Mouse (Mus musculus) heart, embryonic 16.5 days (tissue): ENCODE measurements around the gene Asic4. TPM values are rescaled to one million over a fixed set of nuclear protein-coding genes. Genes with fewer than 3 reads are reported as not detected.

ENCODE experiments used
- ATAC-seq: fragments of 200-750 bp; cut with Nextera tagmentation; replicated peaks from 2 replicates; pipeline ENCODE4 v1.8.0; 2017; ENCODE audit warnings: moderate number of reproducible peaks; ENCODE audit not compliant: insufficient read depth, low FRiP score; ENCODE audit errors: extremely low read depth
- H3K27ac ChIP-seq: fragments of 300-500 bp; sonication (generic); 2 replicates; pipeline ENCODE4 v1.5.1; 2014; ENCODE audit warnings: mild to moderate bottlenecking, low read length, control low read depth, moderate library complexity
- H3K27me3 ChIP-seq: fragments of 300-500 bp; sonication (generic); 2 replicates; pipeline ENCODE4 v1.6.1; 2014; ENCODE audit warnings: low read length, mixed read lengths; ENCODE audit not compliant: control insufficient read depth, insufficient read depth
- H3K36me3 ChIP-seq: fragments of 300-500 bp; sonication (generic); 2 replicates; pipeline ENCODE4 v1.6.1; 2014; ENCODE audit not compliant: control insufficient read depth, insufficient read depth
- H3K4me1 ChIP-seq: fragments of 300-500 bp; sonication (generic); 2 replicates; pipeline ENCODE4 v1.6.1; 2014; ENCODE audit warnings: low read length, mixed read lengths; ENCODE audit not compliant: control insufficient read depth, insufficient read depth
- H3K4me2 ChIP-seq: fragments of 300-500 bp; sonication (generic); 2 replicates; pipeline ENCODE4 v1.6.1; 2014; ENCODE audit warnings: low read depth, mild to moderate bottlenecking, control low read depth, low read length
- H3K4me3 ChIP-seq: fragments of 300-500 bp; sonication (generic); 2 replicates; pipeline ENCODE4 v1.5.1; 2014; ENCODE audit warnings: mild to moderate bottlenecking, control low read depth, low read length
- H3K9ac ChIP-seq: fragments of 300-500 bp; sonication (generic); 2 replicates; pipeline ENCODE4 v1.6.1; 2014; ENCODE audit warnings: low read length, control low read depth
- H3K9me3 ChIP-seq: fragments of 300-500 bp; sonication (generic); replicated peaks from 2 replicates; pipeline ENCODE4 v1.6.1; 2016; ENCODE audit warnings: low read length; ENCODE audit not compliant: control insufficient read depth
- WGBS: fragments of 180-500 bp; shearing (Covaris S2); extraction: QIAGEN DNeasy Blood & Tissue Kit; methylation state at CpG from one replicate; pipeline ENCODE4 v1.1.7; 2014; 5-methylcytosine and 5-hydroxymethylcytosine counted together
- polyA plus RNA-seq: library from polyadenylated mRNA; unstranded; fragments of >200 nt; fragmentation: Nextera tagmentation; extraction: Ambion mirVana; gene quantifications from 2 replicates; pipeline ENCODE4 v1.2.1, GENCODE M21; 2015

Gene Asic4
- polyA plus RNA-seq, 1 experiment from 2014 or later = 0.08 TPM

- Histone ChIP-seq H3K9ac (no peak overlapping the region; the same call in 1 of the 2 replicates), H3K27me3 (peaks cover 59% of the 10 kb centered on the region), H3K4me2 (peak overlapping the region; percentile 70), H3K9me3 (no peaks in the 10 kb centered on the region), H3K27ac (no peak overlapping the region), H3K36me3 (peaks cover 29% of the 10 kb centered on the region), H3K4me1 (peaks cover 8% of the 10 kb centered on the region; the same call in 1 of the 2 replicates), H3K4me3 (peak overlapping the region; percentile 47)
- no peak for ATAC-seq
- 34% methylated on average over 13 of the region's 13 CpGs for WGBS
Observed at GRCm38 (mm10) chr1:75487040-75487404, 36.8 kb downstream of the Asic4 start.

- peaks cover 54% of the 10 kb centered on the region for H3K27me3 ChIP-seq
- H3K4me2 ChIP-seq = peak overlapping the region; percentile 70
- 8% methylated on average over 62 of the region's 62 CpGs for WGBS
- H3K4me3 ChIP-seq = peak overlapping the region; percentile 47
- peaks cover 8% of the 10 kb centered on the region; the same call in 1 of the 2 replicates for H3K4me1 ChIP-seq
- peaks cover 33% of the 10 kb centered on the region for H3K36me3 ChIP-seq
- H3K27ac ChIP-seq = no peak overlapping the region
- no peaks in the 10 kb centered on the region for H3K9me3 ChIP-seq
- ATAC-seq = peak; percentile 55
- H3K9ac ChIP-seq = no peak overlapping the region; the same call in 1 of the 2 replicates
Observed at GRCm38 (mm10) chr1:75487405-75488161, 37.3 kb downstream of the Asic4 start.

GRCm38 (mm10) chr1:75490785-75491551 is 40.7 kb downstream of the Asic4 start:
- ATAC-seq = no peak
- Histone ChIP-seq H3K4me3 (no peak overlapping the region), H3K36me3 (peaks cover 49% of the 10 kb centered on the region), H3K9ac (no peak overlapping the region), H3K4me2 (no peak overlapping the region), H3K4me1 (peaks cover 8% of the 10 kb centered on the region; the same call in 1 of the 2 replicates), H3K27ac (no peak overlapping the region), H3K9me3 (no peaks in the 10 kb centered on the region), H3K27me3 (peaks cover 27% of the 10 kb centered on the region)
- WGBS = 79% methylated on average over 34 of the region's 34 CpGs

- ATAC-seq = no peak
- H3K27ac ChIP-seq = no peak overlapping the region
- H3K36me3 ChIP-seq = peaks cover 65% of the 10 kb centered on the region
- H3K9ac ChIP-seq = no peak overlapping the region
- H3K27me3 ChIP-seq = peaks cover 18% of the 10 kb centered on the region
- WGBS = 65% methylated on average over 24 of the region's 24 CpGs
- H3K4me3 ChIP-seq = no peak overlapping the region
- no peaks in the 10 kb centered on the region for H3K9me3 ChIP-seq
- H3K4me1 ChIP-seq = peaks cover 5% of the 10 kb centered on the region; the same call in 1 of the 2 replicates
- H3K4me2 ChIP-seq = no peak overlapping the region
Observed at GRCm38 (mm10) chr1:75492579-75493170, 42.4 kb downstream of the Asic4 start.

GRCm38 (mm10) chr1:75494878-75495548 is 44.8 kb downstream of the Asic4 start:
- no peak overlapping the region for H3K4me2 ChIP-seq
- peaks cover 1% of the 10 kb centered on the region; the same call in 1 of the 2 replicates for H3K27me3 ChIP-seq
- no peaks in the 10 kb centered on the region for H3K9me3 ChIP-seq
- no peaks in the 10 kb centered on the region for H3K4me1 ChIP-seq
- no peak overlapping the region for H3K9ac ChIP-seq
- no peak overlapping the region for H3K4me3 ChIP-seq
- no peak overlapping the region for H3K27ac ChIP-seq
- H3K36me3 ChIP-seq = peaks cover 78% of the 10 kb centered on the region
- WGBS = 65% methylated on average over 12 of the region's 12 CpGs
- no peak for ATAC-seq

GRCm38 (mm10) chr1:75498897-75499296 is 48.7 kb downstream of the Asic4 start:
- WGBS = 85% methylated on average over 4 of the region's 4 CpGs
- H3K36me3 ChIP-seq = peaks cover 68% of the 10 kb centered on the region
- H3K4me1 ChIP-seq = peaks cover 11% of the 10 kb centered on the region
- no peaks in the 10 kb centered on the region for H3K27me3 ChIP-seq
- no peak overlapping the region for H3K27ac ChIP-seq
- H3K4me3 ChIP-seq = no peak overlapping the region
- H3K4me2 ChIP-seq = no peak overlapping the region
- ATAC-seq = no peak
- H3K9ac ChIP-seq = no peak overlapping the region
- H3K9me3 ChIP-seq = no peaks in the 10 kb centered on the region

GRCm38 (mm10) chr1:75499441-75499840 is 49.2 kb downstream of the Asic4 start:
- Histone ChIP-seq H3K9ac (no peak overlapping the region), H3K4me3 (no peak overlapping the region), H3K36me3 (peaks cover 68% of the 10 kb centered on the region), H3K27me3 (no peaks in the 10 kb centered on the region), H3K4me1 (peaks cover 16% of the 10 kb centered on the region), H3K27ac (no peak overlapping the region), H3K4me2 (no peak overlapping the region), H3K9me3 (no peaks in the 10 kb centered on the region)
- 79% methylated on average over 7 of the region's 7 CpGs for WGBS
- no peak for ATAC-seq

GRCm38 (mm10) chr1:75501905-75502304 is 51.7 kb downstream of the Asic4 start:
- peaks cover 51% of the 10 kb centered on the region for H3K36me3 ChIP-seq
- ATAC-seq = no peak
- no peaks in the 10 kb centered on the region for H3K9me3 ChIP-seq
- H3K27me3 ChIP-seq = no peaks in the 10 kb centered on the region
- H3K4me2 ChIP-seq = no peak overlapping the region
- no peak overlapping the region for H3K4me3 ChIP-seq
- 95% methylated on average over 9 of the region's 9 CpGs for WGBS
- no peak overlapping the region for H3K9ac ChIP-seq
- H3K4me1 ChIP-seq = peaks cover 25% of the 10 kb centered on the region
- H3K27ac ChIP-seq = no peak overlapping the region
